Mouse (Mus musculus): ENCODE data around the gene Cdc34b.
A peak's percentile ranks its signal among the peaks of the same experiment; 100 is the strongest.

GRCm38 (mm10) chr11:94762775-94763174 is 21.2 kb downstream of the Cdc34b start:
- no peak for TF ChIP-seq POLR2A (IDR thresholded peaks at IDR 0.05; ENCODE audit: low read depth, low read length)
- no peak for TF ChIP-seq MAX (IDR thresholded peaks at IDR 0.05; ENCODE audit: low read length)
- peak; percentile 12; the same call in 1 of the 2 replicates for TF ChIP-seq SMC3 (IDR thresholded peaks at IDR 0.05; ENCODE audit: low read depth, low read length)
- no peak for TF ChIP-seq SIN3A (IDR thresholded peaks at IDR 0.05; ENCODE audit: low read length)
- TF ChIP-seq CHD1 (IDR thresholded peaks at IDR 0.05; ENCODE audit: low read depth, low read length) = no peak

All from CH12.LX (cell line).